Mouse (Mus musculus): ENCODE measurements around the gene Itpkb. TPM values are rescaled to one million over a fixed set of nuclear protein-coding genes. Genes with fewer than 3 reads are reported as not detected.
"Not testable (repeated sequence)": the region's sequence is repeated elsewhere in the genome, so short reads cannot be mapped to it uniquely, and the experiment has no call there.

Itpkb gene
- polyA plus RNA-seq, 1 experiment from 2014 or later = 63.0 TPM

DNA sequence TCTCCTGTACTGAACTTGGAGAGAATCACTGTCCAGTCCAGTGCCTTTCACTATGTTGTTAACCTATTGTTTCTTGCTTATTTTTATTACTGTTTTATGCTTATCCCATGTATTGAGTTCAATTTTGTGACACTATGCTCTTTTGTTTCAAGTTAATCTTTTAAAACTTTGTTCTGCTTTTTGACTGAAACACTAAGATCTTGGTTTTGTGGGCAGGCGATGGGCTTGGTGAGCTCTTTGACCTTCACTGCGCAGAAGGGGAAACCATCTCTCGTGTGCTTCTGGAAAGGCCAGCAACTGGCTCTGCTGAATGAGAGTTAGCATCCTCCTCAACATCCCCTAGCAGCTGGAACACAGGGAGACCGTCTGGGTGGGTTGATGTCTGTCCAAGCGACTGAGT, 32.6 kb downstream of the Itpkb start:
- Histone ChIP-seq H3K4me3 (ENCODE audit: inconsistent target) (no peak overlapping the region), H3K79me2 (ENCODE audit: inconsistent target) (peaks cover 95% of the 10 kb centered on the region), H3K36me3 (ENCODE audit: inconsistent target) (peaks cover 7% of the 10 kb centered on the region; the same call in 1 of the 2 replicates), H3K27ac (0 out of 2 replicates have a peak overlapping the region, but pooled peaks have one; percentile 13)
- 25% methylated on average over 5 of the region's 5 CpGs for WGBS (ENCODE audit: missing documents)

DNA sequence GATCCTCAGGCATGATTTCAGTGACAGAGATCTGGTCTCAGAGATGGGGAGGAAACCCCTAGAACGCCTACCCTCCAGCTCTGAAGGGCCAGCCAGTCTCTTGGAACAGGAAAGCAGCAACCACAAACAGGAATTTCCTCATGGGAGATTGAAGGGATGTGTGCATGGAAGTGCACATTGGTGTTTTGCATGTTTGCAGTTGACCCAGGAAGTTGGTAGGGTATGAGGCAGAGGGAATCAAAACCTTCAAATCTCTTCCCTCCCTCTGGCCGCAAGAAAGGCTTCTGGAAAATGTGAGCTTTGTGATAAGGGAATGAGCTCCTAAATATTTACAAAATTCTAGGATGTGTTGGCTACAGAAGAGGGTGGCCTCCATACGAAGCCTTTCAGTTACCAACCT, 33.0 kb downstream of the Itpkb start:
- H3K36me3 ChIP-seq (ENCODE audit: inconsistent target) = peaks cover 7% of the 10 kb centered on the region; the same call in 1 of the 2 replicates
- 63% methylated on average over 3 of the region's 3 CpGs for WGBS (ENCODE audit: missing documents)
- H3K4me3 ChIP-seq (ENCODE audit: inconsistent target) = no peak overlapping the region
- peaks cover 96% of the 10 kb centered on the region for H3K79me2 ChIP-seq (ENCODE audit: inconsistent target)
- 0 out of 2 replicates have a peak overlapping the region, but pooled peaks have one; percentile 13 for H3K27ac ChIP-seq

DNA sequence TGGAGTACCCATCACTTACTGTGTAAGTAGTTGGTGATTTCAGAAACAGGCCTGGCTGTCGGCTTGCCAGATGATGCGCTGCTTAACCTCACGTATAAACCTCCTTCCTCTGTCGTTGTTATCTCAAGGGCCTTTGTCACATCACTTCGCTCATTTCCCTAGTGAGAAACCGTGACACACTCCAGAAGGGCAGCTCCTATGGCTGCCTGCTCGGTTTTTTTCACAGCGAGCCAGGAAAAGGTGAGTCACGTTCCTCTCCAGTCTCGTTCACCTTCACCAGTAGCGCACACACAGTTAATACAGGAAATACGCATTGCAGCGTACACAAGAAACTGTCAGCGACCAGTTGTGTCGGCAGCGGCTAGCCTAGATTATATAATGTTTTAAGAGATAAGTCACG, 33.7 kb downstream of the Itpkb start:
- Histone ChIP-seq H3K27ac (no peak overlapping the region), H3K79me2 (ENCODE audit: inconsistent target) (peaks cover 96% of the 10 kb centered on the region), H3K36me3 (ENCODE audit: inconsistent target) (peaks cover 7% of the 10 kb centered on the region; the same call in 1 of the 2 replicates), H3K4me3 (ENCODE audit: inconsistent target) (no peak overlapping the region)
- WGBS (ENCODE audit: missing documents) = 49% methylated on average over 17 of the region's 17 CpGs

DNA sequence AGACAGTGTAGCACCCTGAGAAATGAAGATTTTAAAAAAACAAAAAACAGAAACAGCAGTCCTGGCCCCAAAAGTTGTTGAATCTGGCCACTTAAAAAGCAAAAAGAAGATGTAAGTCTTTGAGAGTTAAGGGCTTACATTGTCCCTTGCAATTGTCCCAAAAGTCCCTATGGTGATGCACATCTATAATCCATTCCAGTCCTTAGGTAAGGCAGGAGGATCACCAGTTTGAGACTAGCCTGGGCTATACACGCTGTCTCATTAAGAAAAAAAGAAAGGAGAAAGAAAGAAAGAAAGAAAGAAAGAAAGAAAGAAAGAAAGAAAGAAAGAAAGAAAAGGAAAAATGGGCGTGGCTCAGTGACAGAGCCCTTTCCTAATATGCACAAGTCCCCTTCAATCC, 34.4 kb downstream of the Itpkb start:
- H3K36me3 ChIP-seq (ENCODE audit: inconsistent target) = peaks cover 7% of the 10 kb centered on the region; the same call in 1 of the 2 replicates
- peak overlapping the region; percentile 20; the same call in 1 of the 2 replicates for H3K4me3 ChIP-seq (ENCODE audit: inconsistent target)
- H3K79me2 ChIP-seq (ENCODE audit: inconsistent target) = peaks cover 96% of the 10 kb centered on the region
- peak overlapping the region; percentile 77 for H3K27ac ChIP-seq
- 26% methylated on average over 2 of the region's 2 CpGs for WGBS (ENCODE audit: missing documents)

DNA sequence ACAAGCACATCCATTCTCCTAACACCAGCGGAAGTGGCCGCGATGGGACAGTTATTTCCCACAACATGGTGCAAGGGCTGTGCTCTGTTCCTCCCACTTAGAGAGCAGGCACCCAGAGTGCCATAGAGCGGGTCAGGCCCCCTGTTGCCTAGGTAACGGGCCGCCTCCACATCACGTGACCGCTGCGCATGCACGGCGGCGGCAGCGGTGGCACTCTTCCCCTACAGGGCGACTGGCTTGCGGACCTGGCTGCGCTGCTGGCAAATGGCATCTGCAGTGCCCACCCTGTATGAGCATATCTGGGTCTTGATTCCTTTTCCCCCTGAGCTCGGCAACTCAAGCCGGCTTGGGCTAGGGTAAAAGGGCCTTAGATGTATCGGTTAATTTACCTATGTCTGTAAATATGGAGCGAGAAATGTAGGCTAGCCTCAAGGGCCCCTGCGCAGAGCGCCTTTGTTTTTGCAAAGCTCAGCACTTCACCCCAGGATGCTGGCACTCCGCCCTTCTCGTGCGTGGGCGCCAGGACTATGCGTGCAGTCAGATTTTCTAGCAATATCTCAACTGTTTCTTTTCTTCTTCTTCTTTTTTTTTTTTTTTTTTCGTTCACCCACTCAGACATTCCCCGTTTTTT, 35.0 kb downstream of the Itpkb start:
- Histone ChIP-seq H3K27ac (peak overlapping the region; percentile 77), H3K36me3 (ENCODE audit: inconsistent target) (peaks cover 7% of the 10 kb centered on the region; the same call in 1 of the 2 replicates), H3K4me3 (ENCODE audit: inconsistent target) (peak overlapping the region; percentile 20), H3K79me2 (ENCODE audit: inconsistent target) (peaks cover 96% of the 10 kb centered on the region)
- WGBS (ENCODE audit: missing documents) = under 1% methylated on average over 25 of the region's 29 CpGs

DNA sequence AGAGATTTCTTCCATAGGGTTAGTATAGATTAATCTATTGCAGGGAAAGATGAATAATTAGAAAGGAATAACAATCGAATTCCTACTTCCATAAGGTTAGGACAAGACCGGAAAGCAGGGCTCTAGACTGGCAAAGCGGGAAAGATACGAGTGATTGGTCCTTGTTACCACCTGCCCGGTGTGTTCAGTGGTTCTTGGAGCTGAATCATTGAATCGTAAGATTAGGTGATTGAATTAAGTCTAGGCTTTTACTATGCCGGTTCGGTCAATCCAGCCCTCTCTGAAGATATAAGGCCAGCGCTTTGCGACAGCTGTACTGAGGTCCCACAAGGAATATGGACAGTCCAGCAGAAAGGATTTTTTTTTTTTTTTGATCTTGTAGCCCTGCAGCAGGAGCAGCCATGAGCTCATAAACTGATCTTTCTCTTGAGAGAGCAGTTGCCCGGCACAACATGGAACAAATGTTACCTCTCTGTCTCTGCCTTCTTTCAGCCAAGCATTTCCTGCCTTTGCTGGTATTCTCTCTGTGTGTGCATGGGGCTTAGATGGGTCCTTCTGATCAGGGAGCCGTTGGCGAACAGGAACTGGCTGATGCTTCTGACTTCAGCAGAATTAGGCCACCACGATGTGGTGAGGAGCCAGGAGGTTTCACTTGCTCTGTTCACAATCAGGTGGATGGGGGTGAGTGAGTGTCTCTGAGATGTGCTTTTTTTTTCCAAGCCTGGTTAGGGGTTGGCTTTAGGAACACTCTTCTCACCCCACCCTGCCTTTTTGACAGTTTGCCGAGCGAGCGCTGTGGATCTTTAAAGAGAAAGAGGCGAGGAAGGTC, 35.9 kb downstream of the Itpkb start:
- peak overlapping the region; percentile 77 for H3K27ac ChIP-seq
- H3K79me2 ChIP-seq (ENCODE audit: inconsistent target) = peaks cover 96% of the 10 kb centered on the region
- WGBS (ENCODE audit: missing documents) = 53% methylated on average over 18 of the region's 18 CpGs
- peaks cover 3% of the 10 kb centered on the region; the same call in 1 of the 2 replicates for H3K36me3 ChIP-seq (ENCODE audit: inconsistent target)
- 0 out of 2 replicates have a peak overlapping the region, but pooled peaks have one; percentile 20 for H3K4me3 ChIP-seq (ENCODE audit: inconsistent target)

DNA sequence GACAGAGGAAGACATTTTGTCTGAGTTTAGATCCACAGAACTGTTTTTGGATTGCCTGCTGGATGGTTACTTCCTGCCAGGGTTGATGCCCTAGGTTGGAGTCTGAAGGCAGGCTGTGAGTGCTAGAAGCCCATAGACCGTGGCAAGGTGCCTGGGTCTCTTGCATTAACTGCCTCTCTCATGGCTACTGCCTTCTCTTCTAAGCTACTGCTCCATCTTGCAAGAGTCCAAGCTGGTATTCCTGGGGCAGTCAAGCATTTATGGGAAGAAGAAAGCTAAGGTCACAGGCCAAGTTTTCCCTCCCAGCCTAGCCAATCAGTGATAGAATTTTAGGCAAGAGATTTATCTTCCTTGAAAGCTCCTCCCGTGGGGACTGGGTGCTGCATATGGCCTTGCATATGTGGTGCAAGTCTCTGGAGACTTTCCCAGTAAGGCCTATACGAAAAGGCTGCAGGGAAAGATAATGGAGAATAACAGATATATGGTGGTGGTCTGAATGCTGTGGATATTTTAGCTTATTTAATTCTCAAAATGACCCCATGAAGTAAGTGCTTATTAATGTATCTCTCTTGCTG, 36.8 kb downstream of the Itpkb start:
- WGBS (ENCODE audit: missing documents) = 72% methylated on average over 3 of the region's 3 CpGs
- no peak overlapping the region for H3K4me3 ChIP-seq (ENCODE audit: inconsistent target)
- H3K27ac ChIP-seq = no peak overlapping the region; the same call in 1 of the 2 replicates
- H3K36me3 ChIP-seq (ENCODE audit: inconsistent target) = no peaks in the 10 kb centered on the region
- peaks cover 96% of the 10 kb centered on the region for H3K79me2 ChIP-seq (ENCODE audit: inconsistent target)

DNA sequence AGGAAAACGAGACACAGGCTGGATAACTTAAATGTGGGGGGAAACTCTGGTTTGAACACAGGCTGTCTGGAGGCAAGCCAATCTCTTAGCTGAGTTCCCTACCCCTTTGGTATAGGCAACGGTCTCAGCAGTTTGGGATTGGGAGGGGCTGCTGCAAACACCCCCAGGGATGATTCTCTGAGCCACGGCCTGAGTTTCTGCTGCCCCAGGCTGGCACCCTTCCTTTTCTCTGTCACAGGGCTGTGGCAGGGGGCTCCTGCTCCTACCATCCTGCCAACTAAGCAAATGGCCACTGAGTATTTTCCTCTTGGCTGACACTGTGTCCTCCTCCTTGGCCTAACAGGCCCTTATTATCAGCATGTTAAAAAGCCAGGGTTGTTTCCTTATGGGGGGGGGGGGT, 37.3 kb downstream of the Itpkb start:
- H3K4me3 ChIP-seq (ENCODE audit: inconsistent target) = no peak overlapping the region
- no peak overlapping the region for H3K27ac ChIP-seq
- H3K36me3 ChIP-seq (ENCODE audit: inconsistent target) = no peaks in the 10 kb centered on the region
- H3K79me2 ChIP-seq (ENCODE audit: inconsistent target) = peaks cover 96% of the 10 kb centered on the region
- 68% methylated on average over 3 of the region's 3 CpGs for WGBS (ENCODE audit: missing documents)

DNA sequence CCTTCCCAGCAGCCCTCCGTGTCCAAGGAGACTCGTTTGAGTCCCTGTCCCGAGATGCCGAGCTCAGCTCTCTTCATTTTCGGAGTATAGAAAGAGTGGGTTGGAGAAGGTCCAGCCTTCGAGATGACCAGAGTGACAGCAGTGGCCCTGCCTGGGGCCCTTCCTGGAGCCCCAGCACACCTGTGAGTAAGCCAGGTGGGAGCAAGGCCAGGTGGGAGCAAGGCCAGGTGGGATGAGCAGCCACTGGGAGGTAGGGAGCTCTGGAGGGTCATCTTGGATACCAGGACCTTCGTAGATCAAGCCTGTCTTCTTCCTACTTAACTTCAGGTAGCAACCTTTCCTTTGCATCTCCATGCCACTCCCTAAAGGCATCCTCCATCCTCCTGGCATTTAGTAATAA, 37.8 kb downstream of the Itpkb start:
- no peaks in the 10 kb centered on the region for H3K36me3 ChIP-seq (ENCODE audit: inconsistent target)
- 93% methylated on average over 7 of the region's 7 CpGs for WGBS (ENCODE audit: missing documents)
- H3K4me3 ChIP-seq (ENCODE audit: inconsistent target) = no peak overlapping the region
- peaks cover 96% of the 10 kb centered on the region for H3K79me2 ChIP-seq (ENCODE audit: inconsistent target)
- H3K27ac ChIP-seq = no peak overlapping the region

DNA sequence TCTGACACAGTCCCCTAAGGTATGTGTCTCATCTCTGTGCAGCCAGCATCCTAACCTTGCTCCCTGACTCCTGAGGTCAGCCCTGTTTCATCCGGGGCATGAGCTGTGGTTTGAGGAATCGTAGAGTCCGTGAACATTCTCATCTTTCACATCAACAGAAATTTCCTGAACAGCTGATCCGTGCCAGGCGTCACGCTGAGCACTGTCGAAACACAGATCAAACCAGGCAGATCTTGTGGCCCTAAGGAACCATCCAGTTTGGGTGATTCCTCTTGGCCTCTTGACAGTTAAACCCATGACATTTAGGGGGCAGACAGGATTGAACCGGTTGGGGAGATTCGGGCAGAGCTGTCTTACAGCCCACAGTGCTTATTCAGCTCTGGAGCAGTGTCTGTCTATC, 38.4 kb downstream of the Itpkb start:
- Histone ChIP-seq H3K4me3 (ENCODE audit: inconsistent target) (no peak overlapping the region), H3K36me3 (ENCODE audit: inconsistent target) (no peaks in the 10 kb centered on the region), H3K27ac (no peak overlapping the region), H3K79me2 (ENCODE audit: inconsistent target) (peaks cover 96% of the 10 kb centered on the region)
- WGBS (ENCODE audit: missing documents) = 50% methylated on average over 9 of the region's 9 CpGs

DNA sequence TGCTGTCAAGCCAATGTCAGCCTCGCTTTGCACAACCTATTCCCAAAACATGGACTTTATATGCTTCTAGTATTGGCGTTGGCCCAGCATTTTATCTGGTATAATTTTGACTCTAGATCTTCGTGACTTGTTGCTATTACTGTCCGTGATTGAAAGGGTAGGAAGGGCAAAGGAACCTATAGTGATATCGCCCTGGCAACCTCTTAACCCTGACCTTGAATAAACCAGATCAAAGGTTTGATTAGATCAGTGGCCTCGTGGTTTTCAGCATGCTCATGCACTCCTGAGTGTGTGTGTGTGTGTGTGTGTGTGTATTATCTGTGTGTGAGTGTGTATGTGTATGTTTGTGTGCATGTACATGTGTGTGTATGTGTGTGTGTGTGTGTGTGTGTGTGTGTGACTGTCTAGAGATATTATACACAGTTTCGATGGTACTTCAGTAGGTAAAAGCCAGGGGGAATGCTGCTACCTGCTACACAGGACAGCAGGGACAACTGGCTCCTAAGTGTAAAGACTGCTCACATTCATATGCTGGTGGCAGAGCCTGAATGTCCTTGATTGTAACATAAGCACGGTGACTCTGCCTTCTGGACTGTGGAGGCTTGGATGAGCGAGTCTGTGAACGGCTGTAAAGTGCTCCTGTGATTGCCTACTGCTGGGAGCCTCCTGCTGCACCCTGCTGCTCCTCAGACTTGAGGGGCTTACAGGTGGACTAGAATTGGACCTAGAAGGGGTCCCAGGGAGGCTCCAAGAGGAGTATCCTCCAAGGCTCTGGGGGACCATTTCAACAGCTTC, 40.8 kb downstream of the Itpkb start:
- WGBS (ENCODE audit: missing documents) = 91% methylated on average over 8 of the region's 10 CpGs
- no peak overlapping the region for H3K4me3 ChIP-seq (ENCODE audit: inconsistent target)

DNA sequence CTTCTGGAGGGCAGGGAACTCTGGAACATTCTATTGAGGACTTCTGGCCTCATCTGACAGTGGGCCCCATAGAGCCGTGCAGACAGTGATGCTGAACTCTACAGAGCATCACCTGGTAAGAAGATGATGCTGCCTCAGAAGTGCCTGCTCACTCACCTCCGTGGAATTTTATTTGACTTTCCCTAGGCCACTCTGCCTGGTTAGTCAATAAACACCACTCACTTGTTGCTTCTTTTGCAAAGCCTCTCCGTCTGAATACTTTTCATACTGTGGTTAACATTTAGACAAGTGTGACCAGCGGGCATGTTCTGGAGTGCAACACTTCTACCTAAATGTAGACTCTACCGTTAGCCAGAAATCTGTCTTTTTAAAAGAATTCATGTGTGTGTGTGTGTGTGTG, 42.0 kb downstream of the Itpkb start:
- not testable (repeated sequence) for H3K27ac ChIP-seq; H3K36me3 ChIP-seq (ENCODE audit: inconsistent target); H3K4me3 ChIP-seq (ENCODE audit: inconsistent target)
- peaks cover 100% of the 10 kb centered on the region for H3K79me2 ChIP-seq (ENCODE audit: inconsistent target)
- WGBS (ENCODE audit: missing documents) = 100% methylated on average over 3 of the region's 5 CpGs

More for the DNA sequence above, 40.8 kb downstream of the Itpkb start:
- Histone ChIP-seq H3K36me3 (ENCODE audit: inconsistent target) (no peaks in the 10 kb centered on the region), H3K79me2 (ENCODE audit: inconsistent target) (peaks cover 100% of the 10 kb centered on the region), H3K27ac (no peak overlapping the region)

DNA sequence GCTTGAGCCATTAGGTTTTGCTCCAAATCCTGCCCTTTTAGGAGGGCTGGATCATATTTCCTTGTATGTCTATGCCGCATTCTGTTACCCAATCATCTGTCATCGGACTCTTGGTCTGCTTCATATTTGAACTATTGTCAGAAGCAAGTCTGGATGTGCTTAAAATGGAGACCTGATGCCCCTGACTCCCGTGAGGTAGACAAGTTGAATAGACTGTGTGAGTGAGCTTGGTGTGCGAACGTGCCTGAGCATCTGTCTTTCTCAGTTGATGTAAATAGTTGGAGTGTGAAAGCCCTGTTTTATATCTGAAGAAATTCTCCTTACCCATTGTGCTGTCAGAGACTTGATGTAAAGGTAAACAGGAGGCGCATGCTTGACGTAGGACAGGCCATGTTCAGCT, 46.3 kb downstream of the Itpkb start:
- 96% methylated on average over 7 of the region's 7 CpGs for WGBS (ENCODE audit: missing documents)
- 0 out of 2 replicates have a peak, but pooled peaks cover 4% of the 10 kb centered on the region for H3K36me3 ChIP-seq (ENCODE audit: inconsistent target)

DNA sequence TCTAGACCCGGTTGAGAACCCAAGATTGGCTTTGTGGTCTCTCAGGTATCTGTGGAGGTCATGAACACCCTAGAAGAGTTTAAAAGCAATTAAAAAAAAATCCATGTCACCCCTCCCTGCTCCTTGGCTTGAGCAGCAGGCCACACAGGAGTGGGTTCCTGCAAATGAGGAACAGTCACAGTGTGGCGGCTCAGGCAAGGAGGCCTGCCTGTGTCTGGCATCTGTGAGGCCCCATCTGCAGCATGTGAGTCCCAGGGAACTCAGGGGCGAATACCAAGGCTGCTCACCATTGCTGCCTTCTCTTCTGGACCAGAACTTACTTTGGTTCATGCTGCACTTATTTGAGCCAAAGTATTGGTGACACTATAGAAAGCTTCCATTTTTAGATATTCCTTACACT, 49.3 kb downstream of the Itpkb start:
- no peak overlapping the region for H3K27ac ChIP-seq
- peaks cover 11% of the 10 kb centered on the region; the same call in 1 of the 2 replicates for H3K36me3 ChIP-seq (ENCODE audit: inconsistent target)
- H3K79me2 ChIP-seq (ENCODE audit: inconsistent target) = peaks cover 100% of the 10 kb centered on the region
- WGBS (ENCODE audit: missing documents) = 54% methylated on average over 3 of the region's 3 CpGs
- H3K4me3 ChIP-seq (ENCODE audit: inconsistent target) = no peak overlapping the region

More for the DNA sequence above, 46.3 kb downstream of the Itpkb start:
- Histone ChIP-seq H3K27ac (no peak overlapping the region), H3K4me3 (ENCODE audit: inconsistent target) (no peak overlapping the region), H3K79me2 (ENCODE audit: inconsistent target) (peaks cover 100% of the 10 kb centered on the region)
